Mouse (Mus musculus) lung, adult 2 months (tissue): Measurements from ENCODE around the gene Ctps2.

Source experiments
- CTCF ChIP-seq: fragments of 200-500 bp; IDR thresholded peaks from 2 replicates; pipeline ENCODE4 v1.5.1; 2011; ENCODE audit warnings: mild to moderate bottlenecking, low read length, control low read depth; ENCODE audit not compliant: insufficient read depth
- POLR2A ChIP-seq: fragments of 200-500 bp; IDR thresholded peaks from 2 replicates; pipeline ENCODE4 v1.6.1; 2011; ENCODE audit warnings: low read depth, mild to moderate bottlenecking, control low read depth, low read length, borderline replicate concordance; ENCODE audit errors: extremely low read depth

DNA sequence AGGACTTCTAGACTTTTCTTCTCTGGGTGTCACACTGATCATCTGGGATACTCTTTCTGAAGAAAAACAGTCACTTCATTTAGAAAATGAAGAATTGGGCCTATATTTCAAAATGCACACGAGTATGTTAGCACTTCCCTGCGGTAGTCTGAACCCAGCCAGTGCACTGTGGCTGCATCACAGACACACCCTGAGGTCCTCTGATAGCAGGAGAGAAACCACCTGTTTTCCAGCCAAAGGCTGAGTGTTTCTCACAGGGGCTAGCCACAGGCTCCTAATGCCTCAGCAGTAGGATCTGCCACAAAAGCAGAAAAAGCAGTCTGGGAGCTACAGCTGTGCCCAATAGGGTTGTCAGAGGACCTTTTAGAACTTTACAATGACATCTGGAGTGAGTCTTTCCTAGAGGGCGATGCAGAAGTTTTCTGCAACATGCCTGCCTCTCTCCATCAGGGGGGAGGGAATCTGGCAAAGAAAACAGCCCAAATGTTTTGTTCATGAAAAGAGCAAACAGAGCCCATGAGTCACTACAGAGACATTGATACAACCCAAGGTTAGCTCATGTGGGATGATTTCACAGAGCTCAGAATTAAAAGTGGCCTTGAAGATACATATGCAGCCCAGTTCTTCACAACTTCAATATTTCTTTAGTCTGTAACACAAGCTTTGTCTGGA is 32.6 kb upstream of the Ctps2 start:
- TF ChIP-seq POLR2A (no peak), CTCF (no peak)
